Mouse (Mus musculus): ENCODE measurements around the gene Shisa3.

GRCm38 (mm10) chr5:67609520-67609837 is 1.8 kb downstream of the Shisa3 start:
- no peak for TF ChIP-seq CTCF (IDR thresholded peaks at IDR 0.05; ENCODE audit: borderline replicate concordance, extremely low read depth, insufficient read depth, insufficient read length)
- TF ChIP-seq POLR2A (IDR thresholded peaks at IDR 0.05; ENCODE audit: borderline replicate concordance, extremely low read depth, insufficient read depth, insufficient read length, poor library complexity, severe bottlenecking), result no peak

Data from brain, embryonic 14.5 days (tissue).